Mouse (Mus musculus) retina, postnatal 1 day (tissue): Measurements from ENCODE around the gene Ubash3b.

Experiments used
- DNase-seq: peaks from one replicate; pipeline ENCODE4 v3.0.0-alpha.2; 2012

Ubash3b gene

DNA sequence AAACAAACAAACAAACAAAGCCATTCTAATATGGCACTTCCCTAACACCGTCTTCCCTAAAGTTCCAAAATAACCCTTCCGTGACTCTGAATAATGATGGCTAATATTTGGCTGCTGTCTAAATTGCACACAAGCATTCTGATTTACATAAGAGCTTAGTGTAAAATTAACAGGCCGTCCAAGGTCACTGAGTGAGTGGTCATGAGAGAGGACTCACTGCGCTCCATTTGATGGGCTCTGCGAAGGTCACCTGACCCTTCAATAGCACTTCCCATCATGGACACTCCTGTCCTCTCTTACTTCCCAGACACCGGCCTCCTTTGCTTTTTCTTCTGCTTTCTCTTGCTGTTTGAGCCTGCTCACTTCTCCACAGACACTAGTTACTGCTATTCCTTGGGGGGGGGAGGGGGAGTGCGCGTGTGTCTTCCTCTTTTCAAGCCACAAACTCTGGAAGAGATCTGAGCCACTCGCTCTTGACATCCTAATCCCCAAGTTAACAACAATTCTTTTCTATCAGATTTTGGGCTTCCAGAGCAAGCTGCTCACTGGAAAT is 73.6 kb downstream of the Ubash3b start:
- no peak for DNase-seq

GRCm38 (mm10) chr9:41084191-41084901 is 77.2 kb downstream of the Ubash3b start:
- DNase-seq, result peak; percentile 24

DNA sequence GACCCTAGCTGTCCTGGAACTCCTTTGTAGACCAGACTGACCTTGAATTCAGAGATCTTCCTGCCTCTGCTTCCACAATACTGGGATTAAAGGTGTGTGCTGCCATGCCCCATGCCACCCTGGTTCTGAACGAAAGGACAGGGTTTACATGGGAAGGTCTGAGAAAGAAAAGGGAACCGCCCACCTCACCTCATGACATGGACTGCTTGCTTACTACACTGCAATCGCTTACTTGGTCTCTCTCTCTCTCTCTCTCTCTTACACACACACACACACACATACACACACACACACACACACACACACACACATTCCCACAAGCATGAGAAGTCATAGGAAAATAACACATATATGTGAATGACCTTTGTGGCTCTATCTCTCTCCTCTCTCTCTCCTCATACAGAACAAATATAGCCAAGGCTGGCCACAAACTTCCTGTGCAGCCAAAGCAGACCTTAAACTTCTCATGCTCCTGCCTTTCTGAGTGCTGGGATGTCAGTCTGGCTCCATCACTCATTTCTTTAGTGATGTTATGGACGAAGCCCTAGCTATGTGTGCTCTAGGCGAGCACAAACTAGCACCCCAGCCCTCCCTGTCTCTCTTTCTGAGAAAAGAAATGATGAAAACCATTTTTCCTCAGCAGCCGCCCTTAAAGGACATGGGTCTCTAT is 78.0 kb downstream of the Ubash3b start:
- no peak for DNase-seq

- DNase-seq, result no peak
Observed at GRCm38 (mm10) chr9:41082891-41083290, 78.6 kb downstream of the Ubash3b start.

- no peak for DNase-seq
Observed at GRCm38 (mm10) chr9:41080877-41081276, 80.6 kb downstream of the Ubash3b start.

- no peak for DNase-seq
Observed at GRCm38 (mm10) chr9:41079428-41080155, 81.9 kb downstream of the Ubash3b start.

GRCm38 (mm10) chr9:41078198-41078597 is 83.3 kb downstream of the Ubash3b start:
- no peak for DNase-seq

DNA sequence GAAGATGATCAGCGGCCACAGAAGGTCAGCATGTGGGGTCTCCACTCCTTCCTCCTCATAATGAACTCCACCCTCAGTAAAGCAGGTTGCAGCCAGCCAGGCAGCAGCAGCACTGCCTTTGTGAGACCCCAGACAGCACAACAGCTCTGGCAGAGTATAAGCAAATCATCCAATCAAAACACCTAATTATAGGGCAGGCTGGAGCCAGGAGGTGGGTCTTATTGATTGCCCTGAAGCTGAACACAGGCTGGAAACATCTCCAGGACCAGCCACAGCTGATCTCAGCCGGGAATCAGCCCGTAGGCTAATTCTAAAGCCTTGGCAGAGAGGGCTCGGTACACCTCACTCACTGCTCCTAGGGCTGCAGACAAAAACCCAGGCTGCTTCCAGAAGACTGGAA is 85.3 kb downstream of the Ubash3b start:
- DNase-seq, result peak; percentile 62

DNA sequence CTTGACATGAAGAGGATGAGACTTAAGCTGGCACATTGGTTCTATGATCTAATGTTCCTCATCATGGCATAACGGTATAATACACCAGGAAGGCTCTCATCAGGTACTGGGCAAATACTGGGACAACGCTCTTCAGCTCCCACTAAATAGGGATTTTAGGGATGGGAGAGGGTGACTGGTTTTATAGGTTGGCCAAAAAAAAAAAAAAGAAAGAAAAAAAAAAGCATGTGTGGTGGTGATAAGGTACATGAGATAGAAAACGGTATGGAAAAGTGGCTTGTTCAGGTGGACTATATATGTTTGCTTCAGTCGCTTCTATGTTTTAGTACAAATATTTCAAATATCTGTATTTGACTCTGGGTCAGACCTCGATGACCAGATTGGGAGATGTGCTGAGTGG is 86.0 kb downstream of the Ubash3b start:
- DNase-seq, result no peak

- DNase-seq, result no peak
Observed at GRCm38 (mm10) chr9:41073196-41074009, 88.1 kb downstream of the Ubash3b start.

- no peak for DNase-seq
Observed at GRCm38 (mm10) chr9:41072786-41073185, 88.7 kb downstream of the Ubash3b start.

- DNase-seq, result no peak
Observed at GRCm38 (mm10) chr9:41071906-41072511, 89.5 kb downstream of the Ubash3b start.

GRCm38 (mm10) chr9:41070761-41071181 is 90.7 kb downstream of the Ubash3b start:
- no peak for DNase-seq

- DNase-seq, result no peak
Observed at GRCm38 (mm10) chr9:41069509-41069908, 92.0 kb downstream of the Ubash3b start.

- no peak for DNase-seq
Observed at GRCm38 (mm10) chr9:41061446-41061845, 100.1 kb downstream of the Ubash3b start.

DNA sequence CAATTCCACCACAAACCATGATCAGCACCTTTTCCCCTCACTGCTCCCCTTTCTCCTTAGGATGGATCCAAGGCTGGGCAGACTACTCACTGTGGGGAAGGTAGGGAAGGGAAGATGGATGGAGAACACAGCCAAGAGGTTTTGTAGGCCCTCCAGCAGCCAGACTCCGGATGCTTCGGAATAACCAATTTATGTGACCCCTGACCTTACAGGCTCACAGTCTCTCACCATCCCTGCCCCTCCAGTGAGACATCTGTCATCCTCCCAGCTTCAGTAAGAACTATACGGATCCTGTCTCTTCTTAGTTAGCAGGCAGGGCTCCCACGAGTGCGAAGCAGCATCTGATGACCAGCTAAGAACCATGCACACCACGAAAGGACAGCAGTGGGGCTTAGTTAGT is 100.9 kb downstream of the Ubash3b start:
- no peak for DNase-seq

GRCm38 (mm10) chr9:41058765-41059535 is 102.5 kb downstream of the Ubash3b start:
- no peak for DNase-seq

DNA sequence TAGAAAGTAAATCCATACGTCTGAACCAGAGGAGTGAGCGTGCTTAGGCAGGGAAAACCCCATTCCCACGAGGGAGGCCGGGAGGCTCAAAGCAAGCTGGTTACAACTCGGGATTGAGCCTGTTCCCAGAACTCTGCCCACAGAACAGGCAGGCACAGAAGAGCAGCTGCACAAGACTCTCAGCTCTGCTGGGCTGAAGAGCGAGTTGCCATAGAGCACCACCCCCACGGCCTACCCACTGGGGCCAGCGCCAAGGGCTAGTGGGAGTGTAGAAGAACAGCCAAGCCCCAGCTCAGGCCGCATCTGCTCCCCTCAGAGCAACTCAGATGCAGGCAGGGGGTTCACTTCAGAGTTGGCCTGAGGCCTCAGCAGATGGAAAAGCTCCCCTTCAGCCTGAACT is 107.3 kb downstream of the Ubash3b start:
- DNase-seq, result no peak

GRCm38 (mm10) chr9:41053478-41053877 is 108.0 kb downstream of the Ubash3b start:
- no peak for DNase-seq

- peak; percentile 30 for DNase-seq
Observed at GRCm38 (mm10) chr9:41051080-41051932, 110.2 kb downstream of the Ubash3b start.
